Mouse (Mus musculus): ENCODE data around the gene Gtf2i.
"Not testable (repeated sequence)": the region's sequence is repeated elsewhere in the genome, so short reads cannot be mapped to it uniquely, and the experiment has no call there.

GRCm38 (mm10) chr5:134355372-134355771, 40.8 kb upstream of the Gtf2i start:
- not testable (repeated sequence) for TF ChIP-seq CTCF (IDR thresholded peaks at IDR 0.05); POLR2A (IDR thresholded peaks at IDR 0.05; ENCODE audit: insufficient read depth, low read depth, low read length); EP300 (IDR thresholded peaks at IDR 0.05; ENCODE audit: insufficient read depth, low read depth, low read length)

Measured in heart, adult 2 months (tissue).